Mouse (Mus musculus): ENCODE results near the gene Max. TPM values are rescaled to one million over a fixed set of nuclear protein-coding genes. Genes with fewer than 3 reads are reported as not detected.

Gene Max
- polyA plus RNA-seq, 1 experiment = 151 TPM

GRCm38 (mm10) chr12:77000096-77000704 lies 38.2 kb upstream of the Max start:
- no peak overlapping the region for H3K4me3 ChIP-seq (replicated peaks; ENCODE audit: control insufficient read depth, low read depth, low read length)
- TF ChIP-seq POLR2A (IDR thresholded peaks at IDR 0.05; ENCODE audit: borderline replicate concordance, control insufficient read depth, low read depth, low read length) (no peak), CTCF (IDR thresholded peaks at IDR 0.05; ENCODE audit: control insufficient read depth, insufficient read depth, low read length) (peak; percentile 65)
- H3K27ac ChIP-seq (ENCODE audit: control insufficient read depth, insufficient read depth, low read depth, low read length, poor library complexity) = no peak overlapping the region
- no peaks in the 10 kb centered on the region; the same call in 1 of the 2 replicates for H3K4me1 ChIP-seq (ENCODE audit: control insufficient read depth, insufficient read depth, low read length)
- WGBS = 15% methylated on average over 4 of the region's 4 CpGs

DNA sequence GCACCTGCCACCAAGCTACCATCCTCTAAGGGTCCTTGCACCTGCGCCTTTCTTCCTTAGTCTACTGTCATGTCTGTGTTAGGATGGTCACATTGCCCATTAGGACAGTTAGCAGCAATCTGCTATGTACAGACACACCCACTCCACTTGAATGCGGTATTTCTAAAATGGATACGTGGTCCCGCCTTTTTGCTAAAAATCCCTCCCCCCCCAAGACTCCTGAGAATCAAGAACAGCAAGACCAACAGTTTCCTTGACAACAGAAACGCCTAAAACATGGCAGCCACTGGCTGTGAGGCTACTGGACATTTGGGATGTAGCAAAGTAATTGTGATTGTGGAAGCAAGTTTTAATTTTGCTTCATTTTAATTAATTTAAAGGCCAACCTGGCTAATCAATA lies 32.8 kb upstream of the Max start:
- no peaks in the 10 kb centered on the region for H3K4me1 ChIP-seq (ENCODE audit: control insufficient read depth, insufficient read depth, low read length)
- 92% methylated on average over 5 of the region's 5 CpGs for WGBS
- no peak overlapping the region for H3K27ac ChIP-seq (ENCODE audit: control insufficient read depth, insufficient read depth, low read depth, low read length, poor library complexity)
- no peak for TF ChIP-seq CTCF (IDR thresholded peaks at IDR 0.05; ENCODE audit: control insufficient read depth, insufficient read depth, low read length)
- TF ChIP-seq POLR2A (IDR thresholded peaks at IDR 0.05; ENCODE audit: borderline replicate concordance, control insufficient read depth, low read depth, low read length) = no peak
- H3K4me3 ChIP-seq (replicated peaks; ENCODE audit: control insufficient read depth, low read depth, low read length) = no peak overlapping the region

- no peak overlapping the region; the same call in 1 of the 2 replicates for H3K27ac ChIP-seq (ENCODE audit: control insufficient read depth, insufficient read depth, low read depth, low read length, poor library complexity)
- no peak for TF ChIP-seq POLR2A (IDR thresholded peaks at IDR 0.05; ENCODE audit: borderline replicate concordance, control insufficient read depth, low read depth, low read length)
- TF ChIP-seq CTCF (IDR thresholded peaks at IDR 0.05; ENCODE audit: control insufficient read depth, insufficient read depth, low read length) = no peak
- 84% methylated on average over 16 of the region's 16 CpGs for WGBS
- no peak overlapping the region for H3K4me3 ChIP-seq (replicated peaks; ENCODE audit: control insufficient read depth, low read depth, low read length)
- no peaks in the 10 kb centered on the region for H3K4me1 ChIP-seq (ENCODE audit: control insufficient read depth, insufficient read depth, low read length)
Observed at GRCm38 (mm10) chr12:76992891-76993529, 31.0 kb upstream of the Max start.

GRCm38 (mm10) chr12:76982818-76983471 lies 20.9 kb upstream of the Max start:
- no peaks in the 10 kb centered on the region for H3K4me1 ChIP-seq (ENCODE audit: control insufficient read depth, insufficient read depth, low read length)
- no peak for TF ChIP-seq POLR2A (IDR thresholded peaks at IDR 0.05; ENCODE audit: borderline replicate concordance, control insufficient read depth, low read depth, low read length)
- no peak for TF ChIP-seq CTCF (IDR thresholded peaks at IDR 0.05; ENCODE audit: control insufficient read depth, insufficient read depth, low read length)
- no peak overlapping the region for H3K27ac ChIP-seq (ENCODE audit: control insufficient read depth, insufficient read depth, low read depth, low read length, poor library complexity)
- 86% methylated on average over 16 of the region's 16 CpGs for WGBS
- no peak overlapping the region for H3K4me3 ChIP-seq (replicated peaks; ENCODE audit: control insufficient read depth, low read depth, low read length)

GRCm38 (mm10) chr12:76979530-76979929 lies 17.5 kb upstream of the Max start:
- 86% methylated on average over 3 of the region's 3 CpGs for WGBS
- TF ChIP-seq CTCF (IDR thresholded peaks at IDR 0.05; ENCODE audit: control insufficient read depth, insufficient read depth, low read length) (no peak), POLR2A (IDR thresholded peaks at IDR 0.05; ENCODE audit: borderline replicate concordance, control insufficient read depth, low read depth, low read length) (no peak)
- Histone ChIP-seq H3K4me1 (ENCODE audit: control insufficient read depth, insufficient read depth, low read length) (no peaks in the 10 kb centered on the region), H3K4me3 (replicated peaks; ENCODE audit: control insufficient read depth, low read depth, low read length) (no peak overlapping the region), H3K27ac (ENCODE audit: control insufficient read depth, insufficient read depth, low read depth, low read length, poor library complexity) (no peak overlapping the region)

GRCm38 (mm10) chr12:76972669-76973068 lies 10.7 kb upstream of the Max start:
- Histone ChIP-seq H3K27ac (ENCODE audit: control insufficient read depth, insufficient read depth, low read depth, low read length, poor library complexity) (no peak overlapping the region), H3K4me3 (replicated peaks; ENCODE audit: control insufficient read depth, low read depth, low read length) (no peak overlapping the region), H3K4me1 (ENCODE audit: control insufficient read depth, insufficient read depth, low read length) (no peaks in the 10 kb centered on the region)
- whole genome bisulfite sequencing = 82% methylated on average over 10 of the region's 10 CpGs
- TF ChIP-seq POLR2A (IDR thresholded peaks at IDR 0.05; ENCODE audit: borderline replicate concordance, control insufficient read depth, low read depth, low read length) (no peak), CTCF (IDR thresholded peaks at IDR 0.05; ENCODE audit: control insufficient read depth, insufficient read depth, low read length) (no peak)

DNA sequence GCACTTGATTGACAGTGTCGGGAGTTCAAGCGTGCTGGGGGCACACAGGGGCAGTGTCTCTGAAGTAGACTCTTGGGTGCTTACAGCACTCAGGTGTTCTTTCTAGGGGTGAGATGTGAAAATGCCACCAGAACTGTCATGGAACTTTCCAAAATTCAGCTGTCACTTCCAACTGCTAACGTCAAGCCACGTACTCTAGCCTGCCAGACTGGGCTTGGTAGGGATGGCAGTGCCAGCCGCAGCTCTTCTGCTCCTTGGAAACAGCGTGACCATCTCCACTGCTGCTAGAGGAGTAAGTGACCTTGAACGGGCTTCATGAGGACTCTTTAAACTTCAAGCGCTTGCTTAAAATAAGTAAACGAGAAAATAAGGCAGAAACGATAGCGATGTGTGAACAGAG lies 10.2 kb upstream of the Max start:
- 89% methylated on average over 11 of the region's 11 CpGs for WGBS
- TF ChIP-seq POLR2A (IDR thresholded peaks at IDR 0.05; ENCODE audit: borderline replicate concordance, control insufficient read depth, low read depth, low read length) = no peak
- H3K4me1 ChIP-seq (ENCODE audit: control insufficient read depth, insufficient read depth, low read length) = no peaks in the 10 kb centered on the region
- no peak overlapping the region for H3K4me3 ChIP-seq (replicated peaks; ENCODE audit: control insufficient read depth, low read depth, low read length)
- no peak overlapping the region for H3K27ac ChIP-seq (ENCODE audit: control insufficient read depth, insufficient read depth, low read depth, low read length, poor library complexity)

DNA sequence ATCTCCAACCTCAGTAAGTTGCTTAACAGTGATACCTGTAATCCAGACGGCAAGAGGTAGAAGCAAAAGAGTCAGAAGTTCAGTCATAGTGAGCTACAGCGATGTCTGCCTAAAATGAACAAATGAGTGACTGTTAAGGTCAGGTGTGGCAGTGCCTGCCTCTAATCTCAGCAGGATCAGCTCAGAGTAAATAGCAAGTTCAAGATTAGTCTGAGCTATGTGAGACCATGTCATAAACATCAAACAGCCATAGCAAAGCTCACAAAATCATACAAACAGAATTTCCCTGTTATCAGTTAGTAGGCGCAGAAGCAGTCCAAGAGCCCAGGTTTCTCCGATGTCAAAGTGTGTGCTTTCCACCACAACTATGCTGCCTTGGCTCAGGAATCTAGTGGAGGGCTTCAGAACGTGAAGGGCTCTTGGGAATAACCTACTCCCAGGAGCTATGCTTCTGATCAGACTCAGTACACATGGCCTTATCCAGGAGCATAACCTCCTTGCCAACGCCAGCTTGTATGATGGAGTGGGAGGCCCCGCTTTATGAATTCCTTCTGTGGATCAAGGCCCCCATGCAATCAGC lies 9.7 kb upstream of the Max start:
- no peak for TF ChIP-seq CTCF (IDR thresholded peaks at IDR 0.05; ENCODE audit: control insufficient read depth, insufficient read depth, low read length)
- H3K4me3 ChIP-seq (replicated peaks; ENCODE audit: control insufficient read depth, low read depth, low read length) = no peak overlapping the region
- H3K27ac ChIP-seq (ENCODE audit: control insufficient read depth, insufficient read depth, low read depth, low read length, poor library complexity) = no peak overlapping the region
- no peaks in the 10 kb centered on the region for H3K4me1 ChIP-seq (ENCODE audit: control insufficient read depth, insufficient read depth, low read length)
- WGBS = 87% methylated on average over 7 of the region's 7 CpGs
